Mouse (Mus musculus) stomach, postnatal 0 days (tissue): ENCODE measurements around the gene Ftsj3.

Source experiments
- CTCF ChIP-seq: IDR thresholded peaks from 2 replicates; pipeline ENCODE4 v1.5.1; 2016; ENCODE audit warnings: antibody characterized with exemption, low read depth, mild to moderate bottlenecking, moderate library complexity
- EP300 ChIP-seq: optimal IDR thresholded peaks from 2 replicates; pipeline ENCODE3; 2016; ENCODE audit warnings: antibody characterized with exemption

- TF ChIP-seq CTCF (no peak), EP300 (no peak)
These were observed 41.0 kb downstream of the Ftsj3 start for GRCm38 (mm10) chr11:106214856-106215255.
